Mouse (Mus musculus): ENCODE results near the gene Olfr301. TPM values are rescaled to one million over a fixed set of nuclear protein-coding genes. Genes with fewer than 3 reads are reported as not detected.

The Olfr301 gene
- not detected in 2 replicates for polyA plus RNA-seq (2015; fragmentation: Nextera tagmentation; extraction: Ambion mirVana)

- no peak for TF ChIP-seq EP300 (IDR thresholded peaks at IDR 0.05; ENCODE audit: low read depth)
- TF ChIP-seq CTCF (IDR thresholded peaks at IDR 0.05; ENCODE audit: low read depth) = no peak
- H3K4me3 ChIP-seq (ENCODE audit: low read depth, low read length) = no peak within 1 kb of the TSS
- no peaks in the 10 kb centered on the region for H3K27me3 ChIP-seq (ENCODE audit: insufficient read depth, low read length)
- H3K36me3 ChIP-seq (replicated peaks; ENCODE audit: insufficient read depth, low read length) = no peaks in the 10 kb centered on the region
- no peak for DNase-seq
- H3K27ac ChIP-seq (ENCODE audit: low read depth) = no peak within 1 kb of the TSS
- H3K4me1 ChIP-seq (ENCODE audit: insufficient read depth) = no peaks in the 10 kb centered on the region
- no peak for ATAC-seq
- H3K4me2 ChIP-seq (ENCODE audit: low read depth, low read length) = no peak within 1 kb of the TSS
- WGBS (ENCODE audit: insufficient replicate concordance) = 75% methylated on average over 2 of the region's 2 CpGs
- H3K9ac ChIP-seq (replicated peaks) = no peak within 1 kb of the TSS
- H3K9me3 ChIP-seq (ENCODE audit: low read length) = no peaks in the 10 kb centered on the region
These were observed at the start of gene Olfr301 for GRCm38 (mm10) chr7:86403546-86403945. Olfr301 (plus strand) TSS chr7:86403846.

GRCm38 (mm10) chr7:86366828-86367227 is 36.8 kb upstream of the Olfr301 start, which contains the start of gene Olfr305:
Olfr305 (minus strand) TSS chr7:86366928.
- no peak for TF ChIP-seq CTCF (IDR thresholded peaks at IDR 0.05; ENCODE audit: low read depth)
- TF ChIP-seq EP300 (IDR thresholded peaks at IDR 0.05; ENCODE audit: low read depth) = no peak
- Histone ChIP-seq H3K4me3 (ENCODE audit: low read depth, low read length) (no peak within 1 kb of the TSS), H3K27ac (ENCODE audit: low read depth) (no peak within 1 kb of the TSS), H3K9ac (replicated peaks) (no peak within 1 kb of the TSS), H3K9me3 (ENCODE audit: low read length) (no peaks in the 10 kb centered on the region), H3K27me3 (ENCODE audit: insufficient read depth, low read length) (no peaks in the 10 kb centered on the region), H3K36me3 (replicated peaks; ENCODE audit: insufficient read depth, low read length) (no peaks in the 10 kb centered on the region), H3K4me1 (ENCODE audit: insufficient read depth) (no peaks in the 10 kb centered on the region), H3K4me2 (ENCODE audit: low read depth, low read length) (no peak within 1 kb of the TSS)
- WGBS (ENCODE audit: insufficient replicate concordance) = 56% methylated on average over 1 of the region's 1 CpGs
- ATAC-seq (no peak), DNase-seq (no peak)

DNA sequence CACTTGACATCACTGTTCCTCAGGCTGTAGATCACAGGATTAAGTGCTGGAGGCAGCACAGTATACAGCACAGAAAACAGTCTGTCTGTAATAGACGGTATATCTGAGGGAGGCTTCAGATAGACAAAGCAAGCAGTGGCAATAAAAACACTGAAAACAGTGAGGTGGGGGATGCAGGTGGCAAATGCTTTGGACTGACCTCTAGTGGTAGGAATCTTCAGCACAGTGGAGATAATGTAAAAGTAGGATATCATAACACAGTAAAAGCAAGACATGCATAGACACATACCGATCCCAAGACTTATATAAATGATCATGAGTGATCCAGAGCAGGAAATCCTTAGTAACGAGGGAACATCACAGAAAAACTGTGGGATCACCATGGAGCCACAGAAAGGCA is 17.9 kb upstream of the Olfr301 start:
- Histone ChIP-seq H3K9me3 (ENCODE audit: low read length) (no peaks in the 10 kb centered on the region), H3K4me1 (ENCODE audit: insufficient read depth) (no peaks in the 10 kb centered on the region), H3K9ac (replicated peaks) (no peak overlapping the region), H3K4me3 (ENCODE audit: low read depth, low read length) (no peak overlapping the region), H3K4me2 (ENCODE audit: low read depth, low read length) (no peak overlapping the region), H3K27ac (ENCODE audit: low read depth) (no peak overlapping the region), H3K36me3 (replicated peaks; ENCODE audit: insufficient read depth, low read length) (no peaks in the 10 kb centered on the region), H3K27me3 (ENCODE audit: insufficient read depth, low read length) (no peaks in the 10 kb centered on the region)
- ATAC-seq = no peak
- TF ChIP-seq CTCF (IDR thresholded peaks at IDR 0.05; ENCODE audit: low read depth) (no peak), EP300 (IDR thresholded peaks at IDR 0.05; ENCODE audit: low read depth) (no peak)
- no peak for DNase-seq
- 58% methylated on average over 3 of the region's 3 CpGs for WGBS (ENCODE audit: insufficient replicate concordance)

- Histone ChIP-seq H3K36me3 (replicated peaks; ENCODE audit: insufficient read depth, low read length) (no peaks in the 10 kb centered on the region), H3K4me1 (ENCODE audit: insufficient read depth) (no peaks in the 10 kb centered on the region), H3K27me3 (ENCODE audit: insufficient read depth, low read length) (no peaks in the 10 kb centered on the region), H3K9me3 (ENCODE audit: low read length) (no peaks in the 10 kb centered on the region), H3K27ac (ENCODE audit: low read depth) (no peak within 1 kb of the TSS), H3K9ac (replicated peaks) (no peak within 1 kb of the TSS), H3K4me2 (ENCODE audit: low read depth, low read length) (no peak within 1 kb of the TSS), H3K4me3 (ENCODE audit: low read depth, low read length) (no peak within 1 kb of the TSS)
- DNase-seq (no peak), ATAC-seq (no peak)
- no peak for TF ChIP-seq EP300 (IDR thresholded peaks at IDR 0.05; ENCODE audit: low read depth)
- no peak for TF ChIP-seq CTCF (IDR thresholded peaks at IDR 0.05; ENCODE audit: low read depth)
- WGBS (ENCODE audit: insufficient replicate concordance) = 57% methylated on average over 1 of the region's 1 CpGs
These were observed 17.1 kb upstream of the Olfr301 start, which contains the start of gene Olfr304 for GRCm38 (mm10) chr7:86386558-86386957. Olfr304 (minus strand) TSS chr7:86386658.

- Histone ChIP-seq H3K27ac (ENCODE audit: low read depth) (no peak within 1 kb of the TSS), H3K4me3 (ENCODE audit: low read depth, low read length) (no peak within 1 kb of the TSS), H3K9me3 (ENCODE audit: low read length) (no peaks in the 10 kb centered on the region), H3K36me3 (replicated peaks; ENCODE audit: insufficient read depth, low read length) (no peaks in the 10 kb centered on the region), H3K9ac (replicated peaks) (no peak within 1 kb of the TSS), H3K4me1 (ENCODE audit: insufficient read depth) (no peaks in the 10 kb centered on the region), H3K4me2 (ENCODE audit: low read depth, low read length) (no peak within 1 kb of the TSS), H3K27me3 (ENCODE audit: insufficient read depth, low read length) (no peaks in the 10 kb centered on the region)
- no peak for ATAC-seq
- TF ChIP-seq CTCF (IDR thresholded peaks at IDR 0.05; ENCODE audit: low read depth) = no peak
- TF ChIP-seq EP300 (IDR thresholded peaks at IDR 0.05; ENCODE audit: low read depth) = no peak
- DNase-seq = no peak
These were observed 6.0 kb upstream of the Olfr301 start, which contains the start of gene Olfr303 for GRCm38 (mm10) chr7:86397689-86398088. Olfr303 (minus strand) TSS chr7:86397789.

- Histone ChIP-seq H3K4me1 (ENCODE audit: insufficient read depth) (no peaks in the 10 kb centered on the region), H3K4me2 (ENCODE audit: low read depth, low read length) (no peak within 1 kb of the TSS), H3K27ac (ENCODE audit: low read depth) (no peak within 1 kb of the TSS), H3K36me3 (replicated peaks; ENCODE audit: insufficient read depth, low read length) (no peaks in the 10 kb centered on the region), H3K9ac (replicated peaks) (no peak within 1 kb of the TSS), H3K9me3 (ENCODE audit: low read length) (no peaks in the 10 kb centered on the region), H3K27me3 (ENCODE audit: insufficient read depth, low read length) (no peaks in the 10 kb centered on the region), H3K4me3 (ENCODE audit: low read depth, low read length) (no peak within 1 kb of the TSS)
- DNase-seq (no peak), ATAC-seq (no peak)
- TF ChIP-seq CTCF (IDR thresholded peaks at IDR 0.05; ENCODE audit: low read depth) (no peak), EP300 (IDR thresholded peaks at IDR 0.05; ENCODE audit: low read depth) (no peak)
- 85% methylated on average over 1 of the region's 1 CpGs for WGBS (ENCODE audit: insufficient replicate concordance)
These were observed 56.0 kb downstream of the Olfr301 start, which contains the start of gene Olfr299 for GRCm38 (mm10) chr7:86459621-86460020. Olfr299 (plus strand) TSS chr7:86459921.

Other genes starting within 250 kb of the Olfr301 start
- gene Vmn2r75, start 232.1 kb upstream of the Olfr301 start, polyA plus RNA-seq (2015; fragmentation: Nextera tagmentation; extraction: Ambion mirVana) = not detected in 2 replicates
- gene Vmn2r76, start 157.5 kb upstream of the Olfr301 start, polyA plus RNA-seq (2015; fragmentation: Nextera tagmentation; extraction: Ambion mirVana) = not detected in 2 replicates
- gene Olfr310, start 126.7 kb upstream of the Olfr301 start, polyA plus RNA-seq (2015; fragmentation: Nextera tagmentation; extraction: Ambion mirVana) = not detected in 2 replicates
- gene Olfr309, start 90.1 kb upstream of the Olfr301 start, polyA plus RNA-seq (2015; fragmentation: Nextera tagmentation; extraction: Ambion mirVana) = not detected in 2 replicates
- gene Olfr308, start 78.2 kb upstream of the Olfr301 start, polyA plus RNA-seq (2015; fragmentation: Nextera tagmentation; extraction: Ambion mirVana) = not detected in 2 replicates
- gene Olfr307, start 66.3 kb upstream of the Olfr301 start, polyA plus RNA-seq (2015; fragmentation: Nextera tagmentation; extraction: Ambion mirVana) = not detected in 2 replicates
- not detected in 2 replicates for gene Olfr305, start 36.9 kb upstream of the Olfr301 start, polyA plus RNA-seq (2015; fragmentation: Nextera tagmentation; extraction: Ambion mirVana)
- gene Olfr304, start 17.2 kb upstream of the Olfr301 start, polyA plus RNA-seq (2015; fragmentation: Nextera tagmentation; extraction: Ambion mirVana) = not detected in 2 replicates
- gene Olfr303, start 6.1 kb upstream of the Olfr301 start, polyA plus RNA-seq (2015; fragmentation: Nextera tagmentation; extraction: Ambion mirVana) = not detected in 2 replicates
- gene Olfr299, start 56.1 kb downstream of the Olfr301 start, polyA plus RNA-seq (2015; fragmentation: Nextera tagmentation; extraction: Ambion mirVana) = not detected in 2 replicates
- gene Olfr298, start 88.6 kb downstream of the Olfr301 start, polyA plus RNA-seq (2015; fragmentation: Nextera tagmentation; extraction: Ambion mirVana) = not detected in 2 replicates
- not detected in 2 replicates for gene Olfr297, start 116.1 kb downstream of the Olfr301 start, polyA plus RNA-seq (2015; fragmentation: Nextera tagmentation; extraction: Ambion mirVana)
- not detected in 2 replicates for gene Olfr295, start 180.0 kb downstream of the Olfr301 start, polyA plus RNA-seq (2015; fragmentation: Nextera tagmentation; extraction: Ambion mirVana)
- not detected in 2 replicates for gene Olfr294, start 212.8 kb downstream of the Olfr301 start, polyA plus RNA-seq (2015; fragmentation: Nextera tagmentation; extraction: Ambion mirVana)
- not detected in 2 replicates for gene Olfr293, start 245.2 kb downstream of the Olfr301 start, polyA plus RNA-seq (2015; fragmentation: Nextera tagmentation; extraction: Ambion mirVana)

All from liver, postnatal 0 days (tissue).